Mouse (Mus musculus) bone marrow macrophage, adult 2 months (primary cell): ENCODE data around the gene Slc38a10.

ENCODE experiments used
- CTCF ChIP-seq: IDR thresholded peaks from 2 replicates; pipeline ENCODE4 v1.5.1; 2012; ENCODE audit warnings: low read depth, mild to moderate bottlenecking, low read length, moderate library complexity
- POLR2A ChIP-seq: IDR thresholded peaks from 2 replicates; pipeline ENCODE4 v1.6.1; 2012; ENCODE audit warnings: mild to moderate bottlenecking, low read depth, low read length, borderline replicate concordance

- TF ChIP-seq CTCF = no peak
- TF ChIP-seq POLR2A = no peak
Observed at GRCm38 (mm10) chr11:120086702-120087152, 64.4 kb downstream of the Slc38a10 start, which contains the start of gene Cep131.
